Mouse (Mus musculus): ENCODE data around the gene Lasp1.

DNA sequence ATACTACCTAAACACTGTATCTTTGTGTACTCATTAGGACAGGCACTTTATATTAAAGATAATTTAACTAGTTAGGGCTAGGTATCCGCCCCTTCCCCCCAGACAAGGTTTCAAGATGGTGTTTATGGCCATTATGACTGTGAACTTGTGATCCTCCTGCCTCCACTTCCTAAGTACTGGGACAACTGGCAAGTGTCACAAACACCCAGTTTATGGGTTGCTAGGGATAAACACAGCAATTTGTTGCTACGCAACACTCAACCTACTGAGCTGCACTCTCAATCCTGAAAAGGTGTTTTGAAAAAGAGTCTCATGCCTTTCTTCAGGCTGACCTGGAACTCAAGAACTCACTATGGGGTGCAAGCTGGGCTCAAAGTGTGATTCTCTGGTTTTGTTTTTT, 78.5 kb downstream of the Lasp1 start:
- TF ChIP-seq POLR2A (IDR thresholded peaks at IDR 0.05; ENCODE audit: borderline replicate concordance, low read depth, low read length), result no peak
- TF ChIP-seq CTCF (IDR thresholded peaks at IDR 0.05; ENCODE audit: low read depth, low read length), result no peak

Data from bone marrow macrophage, adult 2 months (primary cell).